Mouse (Mus musculus): ENCODE results near the gene Gsg1l. TPM values are rescaled to one million over a fixed set of nuclear protein-coding genes. Genes with fewer than 3 reads are reported as not detected.

Gsg1l gene
- polyA plus RNA-seq, 1 experiment from 2014 or later = 5.4 TPM

GRCm38 (mm10) chr7:125948973-125949372, 133.2 kb downstream of the Gsg1l start:
- no peaks in the 10 kb centered on the region for H3K27me3 ChIP-seq
- H3K36me3 ChIP-seq = no peaks in the 10 kb centered on the region
- H3K4me2 ChIP-seq (replicated peaks) = no peak overlapping the region
- H3K9ac ChIP-seq (replicated peaks) = no peak overlapping the region
- H3K27ac ChIP-seq (replicated peaks) = no peak overlapping the region
- ATAC-seq (replicated peaks) = no peak
- WGBS = 66% methylated on average over 4 of the region's 4 CpGs
- H3K4me1 ChIP-seq = peaks cover 3% of the 10 kb centered on the region; the same call in 1 of the 2 replicates
- no peaks in the 10 kb centered on the region for H3K9me3 ChIP-seq
- no peak overlapping the region for H3K4me3 ChIP-seq

DNA sequence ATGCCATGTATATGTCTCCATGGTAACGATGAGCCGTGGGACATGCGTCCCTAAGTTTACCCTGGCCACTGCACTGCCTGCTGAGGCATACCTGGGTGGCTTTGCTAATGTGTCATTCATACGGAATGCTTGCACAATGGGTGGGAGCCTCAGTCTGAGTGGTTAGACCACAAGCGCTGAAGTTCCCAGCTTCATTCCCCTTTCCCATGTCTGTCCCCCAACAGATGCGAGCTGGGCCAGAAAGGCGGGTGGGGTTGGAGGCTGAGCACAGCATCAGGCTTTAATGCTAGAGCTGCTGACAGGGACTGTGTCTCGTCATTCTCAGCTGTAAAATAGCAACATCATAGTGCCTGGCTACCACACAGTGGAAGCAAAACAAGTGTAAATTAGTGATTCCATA, 136.3 kb downstream of the Gsg1l start:
- 75% methylated on average over 8 of the region's 8 CpGs for WGBS
- no peak for ATAC-seq (replicated peaks)
- peaks cover 8% of the 10 kb centered on the region for H3K4me1 ChIP-seq
- H3K36me3 ChIP-seq = no peaks in the 10 kb centered on the region
- H3K9ac ChIP-seq (replicated peaks) = no peak overlapping the region
- H3K27me3 ChIP-seq = no peaks in the 10 kb centered on the region
- no peak overlapping the region for H3K27ac ChIP-seq (replicated peaks)
- no peak overlapping the region for H3K4me3 ChIP-seq
- H3K9me3 ChIP-seq = no peaks in the 10 kb centered on the region
- no peak overlapping the region for H3K4me2 ChIP-seq (replicated peaks)

DNA sequence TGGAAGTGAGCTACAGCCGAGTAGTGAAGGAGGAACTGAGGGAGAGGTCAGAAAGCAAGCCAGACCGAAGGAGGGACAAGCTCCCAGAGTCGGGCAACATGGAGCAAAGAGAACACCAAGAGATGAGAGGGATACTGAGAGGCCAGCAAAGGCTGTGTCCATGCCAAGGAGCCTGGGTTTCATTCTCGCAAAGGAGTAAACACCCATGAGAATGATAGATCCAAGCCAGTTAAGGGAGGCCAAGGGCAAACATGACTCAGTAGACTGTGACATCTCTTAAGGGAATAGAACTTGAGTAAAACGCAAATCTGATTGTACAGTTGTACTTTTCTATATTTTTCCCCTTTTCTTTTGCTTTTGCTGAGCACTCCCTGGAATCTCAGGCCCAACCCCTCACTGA, 137.6 kb downstream of the Gsg1l start:
- Histone ChIP-seq H3K4me2 (replicated peaks) (no peak overlapping the region), H3K9me3 (no peaks in the 10 kb centered on the region), H3K4me1 (peaks cover 8% of the 10 kb centered on the region), H3K36me3 (no peaks in the 10 kb centered on the region), H3K27ac (replicated peaks) (no peak overlapping the region), H3K9ac (replicated peaks) (no peak overlapping the region), H3K27me3 (no peaks in the 10 kb centered on the region), H3K4me3 (no peak overlapping the region)
- no peak for ATAC-seq (replicated peaks)
- 91% methylated on average over 5 of the region's 5 CpGs for WGBS

DNA sequence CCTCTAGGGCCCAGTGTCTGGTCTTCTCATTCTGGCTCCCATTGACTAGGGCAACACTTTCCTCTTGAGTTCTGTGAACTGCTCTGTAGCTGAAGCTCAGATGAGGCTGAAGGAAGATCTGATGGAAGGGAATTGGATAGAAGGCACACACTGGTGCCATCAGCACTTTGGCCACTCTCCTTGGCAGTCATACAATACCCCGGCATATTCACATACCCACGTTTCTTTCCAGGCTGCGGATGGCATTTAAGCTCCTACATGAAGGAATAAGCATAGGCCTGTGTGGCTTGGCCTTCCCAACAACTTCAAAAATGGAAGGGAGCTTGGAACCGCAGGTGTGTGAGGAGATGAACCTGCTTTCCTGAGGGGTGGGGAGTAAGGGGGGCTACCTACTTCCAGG, 138.7 kb downstream of the Gsg1l start:
- no peak overlapping the region for H3K9ac ChIP-seq (replicated peaks)
- peaks cover 6% of the 10 kb centered on the region; the same call in 1 of the 2 replicates for H3K4me1 ChIP-seq
- no peak overlapping the region for H3K4me3 ChIP-seq
- H3K27me3 ChIP-seq = no peaks in the 10 kb centered on the region
- no peaks in the 10 kb centered on the region for H3K36me3 ChIP-seq
- no peak for ATAC-seq (replicated peaks)
- WGBS = 88% methylated on average over 4 of the region's 4 CpGs
- no peak overlapping the region for H3K27ac ChIP-seq (replicated peaks)
- H3K4me2 ChIP-seq (replicated peaks) = no peak overlapping the region
- no peaks in the 10 kb centered on the region for H3K9me3 ChIP-seq

- H3K4me1 ChIP-seq = peaks cover 6% of the 10 kb centered on the region; the same call in 1 of the 2 replicates
- no peaks in the 10 kb centered on the region for H3K9me3 ChIP-seq
- no peaks in the 10 kb centered on the region for H3K27me3 ChIP-seq
- no peak overlapping the region for H3K4me2 ChIP-seq (replicated peaks)
- 72% methylated on average over 6 of the region's 6 CpGs for WGBS
- no peaks in the 10 kb centered on the region for H3K36me3 ChIP-seq
- no peak overlapping the region for H3K9ac ChIP-seq (replicated peaks)
- no peak overlapping the region for H3K4me3 ChIP-seq
- no peak for ATAC-seq (replicated peaks)
- H3K27ac ChIP-seq (replicated peaks) = no peak overlapping the region; the same call in 1 of the 2 replicates
Observed at GRCm38 (mm10) chr7:125942365-125943090, 139.7 kb downstream of the Gsg1l start.

DNA sequence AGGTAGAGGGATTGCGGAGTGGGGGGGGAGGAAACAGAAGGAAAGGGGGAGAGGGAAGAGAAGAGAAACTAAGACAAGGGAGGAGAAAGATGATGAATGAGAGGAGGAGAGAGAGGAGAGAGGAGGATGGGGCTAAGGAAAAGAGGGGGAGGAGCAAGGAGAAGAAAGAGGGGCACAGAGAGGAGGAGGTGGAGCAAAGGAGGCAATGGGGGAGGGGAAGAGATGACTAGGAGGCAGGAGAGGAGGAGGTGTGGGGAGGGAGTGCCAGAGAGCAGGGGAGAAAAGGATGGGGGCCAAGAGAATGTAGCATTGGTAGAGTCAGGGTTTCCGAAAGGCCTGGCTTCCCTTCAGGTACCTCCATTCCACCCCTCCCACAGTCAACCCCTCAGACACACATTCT, 147.9 kb downstream of the Gsg1l start:
- Histone ChIP-seq H3K27ac (replicated peaks) (no peak overlapping the region), H3K27me3 (no peaks in the 10 kb centered on the region), H3K4me1 (peaks cover 19% of the 10 kb centered on the region), H3K4me3 (no peak overlapping the region), H3K36me3 (no peaks in the 10 kb centered on the region), H3K9ac (replicated peaks) (no peak overlapping the region), H3K9me3 (no peaks in the 10 kb centered on the region), H3K4me2 (replicated peaks) (no peak overlapping the region)
- ATAC-seq (replicated peaks) = no peak
- 36% methylated on average over 2 of the region's 2 CpGs for WGBS

DNA sequence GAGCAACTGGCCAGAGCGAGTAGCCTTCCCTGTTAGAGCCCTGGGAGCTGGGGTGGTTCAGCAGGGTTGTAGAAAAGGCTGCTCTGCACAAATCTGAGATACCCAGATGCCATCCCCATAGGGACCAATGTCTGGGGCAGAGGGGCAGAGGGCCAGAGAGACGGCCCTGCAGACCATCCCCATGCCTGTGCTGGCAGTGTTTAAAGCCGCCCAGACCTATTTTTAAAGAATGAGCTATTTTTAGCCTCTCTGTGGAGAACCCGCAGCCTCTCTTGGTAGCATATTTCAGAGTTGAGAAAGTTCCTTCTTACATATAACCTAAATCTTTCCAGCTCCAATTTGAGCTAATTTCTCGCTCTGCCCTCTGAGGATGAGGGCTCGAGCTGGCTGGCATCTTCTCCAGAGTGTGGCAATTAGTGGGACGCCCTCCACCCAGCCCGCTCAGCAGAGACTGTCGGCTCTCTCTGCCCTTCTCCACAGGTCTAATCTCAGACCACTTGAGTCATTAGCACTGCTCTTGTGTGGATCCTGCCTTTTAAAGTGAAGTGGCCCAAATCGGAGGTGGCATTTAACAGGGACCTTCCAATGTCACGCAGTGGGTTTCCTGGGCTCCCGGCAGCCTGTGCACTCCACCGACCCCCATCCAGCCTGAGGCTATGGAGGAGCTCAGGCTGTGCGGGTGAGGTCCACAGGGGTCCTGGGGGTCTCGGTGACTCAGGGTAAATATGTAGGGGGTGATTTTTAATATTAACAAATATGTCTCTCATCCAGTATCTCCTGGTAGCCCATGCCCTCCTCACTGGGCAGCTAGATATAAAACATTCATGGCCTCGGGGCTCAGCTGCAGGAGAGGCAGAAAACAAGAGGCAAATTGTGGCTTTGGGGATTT, 148.6 kb downstream of the Gsg1l start:
- WGBS = 10% methylated on average over 16 of the region's 16 CpGs
- 0 out of 2 replicates have a peak overlapping the region, but pooled peaks have one; percentile 4 for H3K27ac ChIP-seq (replicated peaks)
- no peak overlapping the region for H3K9ac ChIP-seq (replicated peaks)

GRCm38 (mm10) chr7:125931602-125932001, 150.6 kb downstream of the Gsg1l start:
- no peaks in the 10 kb centered on the region for H3K36me3 ChIP-seq
- H3K27me3 ChIP-seq = no peaks in the 10 kb centered on the region
- no peak overlapping the region for H3K9ac ChIP-seq (replicated peaks)
- no peak for ATAC-seq (replicated peaks)
- WGBS = 63% methylated on average over 5 of the region's 5 CpGs
- H3K27ac ChIP-seq (replicated peaks) = no peak overlapping the region
- H3K9me3 ChIP-seq = no peaks in the 10 kb centered on the region
- H3K4me2 ChIP-seq (replicated peaks) = no peak overlapping the region
- peaks cover 19% of the 10 kb centered on the region for H3K4me1 ChIP-seq
- no peak overlapping the region for H3K4me3 ChIP-seq

More for the DNA sequence above, 148.6 kb downstream of the Gsg1l start:
- no peaks in the 10 kb centered on the region for H3K36me3 ChIP-seq
- 0 out of 2 replicates have a peak, but pooled peaks have one; percentile 43 for ATAC-seq (replicated peaks)
- H3K27me3 ChIP-seq = no peaks in the 10 kb centered on the region
- H3K9me3 ChIP-seq = no peaks in the 10 kb centered on the region
- no peak overlapping the region for H3K4me3 ChIP-seq
- peaks cover 19% of the 10 kb centered on the region for H3K4me1 ChIP-seq
- no peak overlapping the region for H3K4me2 ChIP-seq (replicated peaks)

DNA sequence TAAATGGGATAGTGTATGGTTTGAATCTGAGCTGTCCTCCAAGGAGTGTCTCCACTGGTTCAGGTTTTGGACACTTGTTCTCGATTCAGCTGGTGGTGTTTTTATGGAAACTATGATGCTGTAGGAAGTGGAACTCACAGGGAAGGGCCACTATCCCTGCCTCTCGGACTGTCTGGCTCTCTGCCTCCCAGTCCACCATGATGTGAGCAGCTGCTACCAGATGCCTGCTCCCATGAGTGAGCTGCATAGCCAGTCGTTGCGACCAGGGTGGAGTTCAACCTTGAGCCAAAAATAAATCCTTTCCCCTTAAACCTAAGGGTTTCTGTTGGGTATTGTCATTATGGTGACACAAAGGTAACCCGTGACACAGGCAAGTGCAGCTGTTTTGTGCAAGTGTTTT, 158.2 kb downstream of the Gsg1l start:
- Histone ChIP-seq H3K27me3 (no peaks in the 10 kb centered on the region), H3K9ac (replicated peaks) (no peak overlapping the region), H3K36me3 (no peaks in the 10 kb centered on the region), H3K27ac (replicated peaks) (no peak overlapping the region), H3K4me1 (no peaks in the 10 kb centered on the region), H3K9me3 (no peaks in the 10 kb centered on the region), H3K4me2 (replicated peaks) (no peak overlapping the region), H3K4me3 (no peak overlapping the region)
- 82% methylated on average over 5 of the region's 5 CpGs for WGBS
- no peak for ATAC-seq (replicated peaks)

DNA sequence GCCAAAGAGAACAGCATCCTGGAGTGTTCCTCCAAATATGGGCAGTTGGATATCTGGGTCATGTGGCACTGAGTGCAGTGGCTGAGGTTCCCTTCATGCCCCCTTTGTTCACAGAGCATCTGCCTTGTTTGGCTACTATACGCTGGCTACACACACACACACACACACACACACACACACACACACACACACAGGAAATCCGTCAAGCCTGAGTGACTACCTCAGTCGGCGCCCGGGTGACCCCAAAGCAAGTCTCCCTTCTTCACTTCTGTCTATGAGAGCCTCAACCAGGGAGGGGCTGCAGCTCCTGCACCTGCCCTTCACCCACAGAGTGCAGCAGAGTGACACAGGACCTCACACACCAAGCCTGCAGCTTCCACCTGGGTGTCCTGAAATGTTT, 161.4 kb downstream of the Gsg1l start:
- Histone ChIP-seq H3K4me3 (no peak overlapping the region), H3K4me1 (no peaks in the 10 kb centered on the region), H3K4me2 (replicated peaks) (no peak overlapping the region), H3K27me3 (no peaks in the 10 kb centered on the region), H3K9ac (replicated peaks) (no peak overlapping the region), H3K27ac (replicated peaks) (no peak overlapping the region), H3K9me3 (no peaks in the 10 kb centered on the region), H3K36me3 (no peaks in the 10 kb centered on the region)
- no peak for ATAC-seq (replicated peaks)
- WGBS = 85% methylated on average over 5 of the region's 5 CpGs

DNA sequence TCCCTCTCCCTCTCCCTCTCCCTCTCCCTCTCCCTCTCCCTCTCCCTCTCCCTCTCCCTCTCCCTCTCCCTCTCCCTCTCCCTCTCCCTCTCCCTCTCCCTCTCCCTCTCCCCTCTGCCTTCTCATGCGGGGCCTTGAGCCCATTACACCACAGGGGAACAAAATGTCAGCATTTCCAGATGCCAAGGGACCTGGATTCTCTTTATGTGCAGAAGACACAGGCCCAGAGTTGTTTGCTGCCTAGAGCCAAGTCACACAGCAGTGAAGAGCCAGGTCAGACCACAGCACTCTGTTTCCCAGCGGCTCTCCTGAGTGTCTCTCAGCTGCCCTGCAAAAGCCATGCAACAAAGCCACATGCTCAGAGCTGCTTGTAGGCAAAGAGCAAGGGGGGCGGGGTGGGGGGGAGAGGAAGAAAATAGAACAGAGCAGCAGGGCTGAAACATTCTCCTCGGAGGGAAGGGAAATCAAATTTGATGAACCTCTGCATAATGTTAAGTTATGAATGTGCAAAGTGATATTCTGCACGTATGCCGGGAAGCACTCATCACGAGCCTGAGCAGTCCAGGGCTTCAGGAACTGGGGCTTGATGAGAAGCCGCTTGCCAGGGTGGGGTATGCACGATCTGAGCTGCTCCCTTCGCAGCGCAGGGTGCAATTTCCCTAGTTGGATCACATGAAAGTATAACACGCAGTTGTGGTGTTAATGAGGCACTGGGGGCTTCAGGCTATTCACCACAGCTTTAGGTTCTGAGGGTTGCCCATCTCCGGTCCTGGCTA, 181.6 kb downstream of the Gsg1l start:
- 49% methylated on average over 13 of the region's 13 CpGs for WGBS
- H3K4me3 ChIP-seq = no peak overlapping the region
- H3K27ac ChIP-seq (replicated peaks) = no peak overlapping the region

DNA sequence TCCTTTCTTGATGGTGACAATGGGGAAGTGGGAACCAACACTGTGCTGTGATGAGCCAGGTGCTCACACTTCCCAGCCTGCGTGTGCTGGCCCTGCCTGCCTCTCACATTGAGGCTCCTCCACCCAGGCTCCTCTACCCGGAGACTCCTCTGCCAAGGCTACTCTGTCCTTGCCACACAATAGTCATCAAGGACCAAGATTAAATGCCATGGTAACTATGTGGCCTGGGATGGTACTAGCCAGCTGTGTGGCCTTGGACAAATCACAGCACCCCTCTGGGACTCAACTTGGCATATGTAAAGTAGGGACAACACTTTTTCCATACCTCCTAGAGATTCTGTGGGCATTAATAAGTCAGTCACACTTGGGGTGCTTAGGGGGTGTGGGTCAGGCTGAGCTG, 182.3 kb downstream of the Gsg1l start:
- H3K27ac ChIP-seq (replicated peaks) = no peak overlapping the region
- H3K4me3 ChIP-seq = no peak overlapping the region
- H3K9ac ChIP-seq (replicated peaks) = no peak overlapping the region
- 54% methylated on average over 2 of the region's 2 CpGs for WGBS
- H3K4me1 ChIP-seq = no peaks in the 10 kb centered on the region; the same call in 1 of the 2 replicates
- no peak overlapping the region for H3K4me2 ChIP-seq (replicated peaks)
- H3K27me3 ChIP-seq = no peaks in the 10 kb centered on the region
- no peaks in the 10 kb centered on the region for H3K36me3 ChIP-seq
- H3K9me3 ChIP-seq = no peaks in the 10 kb centered on the region
- no peak for ATAC-seq (replicated peaks)

More for the DNA sequence above, 181.6 kb downstream of the Gsg1l start:
- H3K27me3 ChIP-seq = no peaks in the 10 kb centered on the region
- H3K9ac ChIP-seq (replicated peaks) = no peak overlapping the region
- H3K4me1 ChIP-seq = no peaks in the 10 kb centered on the region; the same call in 1 of the 2 replicates
- ATAC-seq (replicated peaks) = no peak
- no peaks in the 10 kb centered on the region for H3K9me3 ChIP-seq
- H3K36me3 ChIP-seq = no peaks in the 10 kb centered on the region
- no peak overlapping the region for H3K4me2 ChIP-seq (replicated peaks)
